Mouse (Mus musculus): Measurements from ENCODE around the gene Pla2g1b.

Pla2g1b gene

GRCm38 (mm10) chr5:115465642-115466420 is at the start of gene Pla2g1b:
Pla2g1b (plus strand) TSS chr5:115466262.
- no peak for DNase-seq (ENCODE audit: low spot score in 2 of 2)

- DNase-seq (ENCODE audit: low spot score in 2 of 2) = no peak
Observed at GRCm38 (mm10) chr5:115428831-115429358, 37.2 kb upstream of the Pla2g1b start.

GRCm38 (mm10) chr5:115429359-115430186 is 36.5 kb upstream of the Pla2g1b start, which contains the start of gene Msi1:
Msi1 (plus strand) TSS chr5:115429599.
- DNase-seq (ENCODE audit: low spot score in 2 of 2) = no peak

- DNase-seq (ENCODE audit: low spot score in 2 of 2) = no peak
Observed at GRCm38 (mm10) chr5:115430187-115430960, 35.7 kb upstream of the Pla2g1b start.

- no peak for DNase-seq (ENCODE audit: low spot score in 2 of 2)
Observed at GRCm38 (mm10) chr5:115431061-115431897, 34.8 kb upstream of the Pla2g1b start.

- DNase-seq (ENCODE audit: low spot score in 2 of 2) = no peak
Observed at GRCm38 (mm10) chr5:115431898-115432259, 34.2 kb upstream of the Pla2g1b start.

GRCm38 (mm10) chr5:115432395-115432794 is 33.7 kb upstream of the Pla2g1b start:
- DNase-seq (ENCODE audit: low spot score in 2 of 2) = no peak

- DNase-seq (ENCODE audit: low spot score in 2 of 2) = no peak
Observed at GRCm38 (mm10) chr5:115433191-115433590, 32.9 kb upstream of the Pla2g1b start.

GRCm38 (mm10) chr5:115434280-115434852 is 31.7 kb upstream of the Pla2g1b start:
- DNase-seq (ENCODE audit: low spot score in 2 of 2) = no peak

GRCm38 (mm10) chr5:115434853-115435754 is 31.0 kb upstream of the Pla2g1b start:
- DNase-seq (ENCODE audit: low spot score in 2 of 2) = no peak

- DNase-seq (ENCODE audit: low spot score in 2 of 2) = no peak
Observed at GRCm38 (mm10) chr5:115435755-115436379, 30.2 kb upstream of the Pla2g1b start.

GRCm38 (mm10) chr5:115436421-115437124 is 29.5 kb upstream of the Pla2g1b start:
- DNase-seq (ENCODE audit: low spot score in 2 of 2) = no peak

- no peak for DNase-seq (ENCODE audit: low spot score in 2 of 2)
Observed at GRCm38 (mm10) chr5:115437242-115437944, 28.7 kb upstream of the Pla2g1b start.

GRCm38 (mm10) chr5:115437945-115438315 is 28.1 kb upstream of the Pla2g1b start:
- no peak for DNase-seq (ENCODE audit: low spot score in 2 of 2)

- DNase-seq (ENCODE audit: low spot score in 2 of 2) = no peak
Observed at GRCm38 (mm10) chr5:115438667-115439066, 27.4 kb upstream of the Pla2g1b start.

GRCm38 (mm10) chr5:115441205-115441849 is 24.7 kb upstream of the Pla2g1b start:
- DNase-seq (ENCODE audit: low spot score in 2 of 2) = peak; percentile 45 to 73

GRCm38 (mm10) chr5:115442663-115443062 is 23.4 kb upstream of the Pla2g1b start:
- peak; percentile 11 to 50 for DNase-seq (ENCODE audit: low spot score in 2 of 2)
